Mouse (Mus musculus) hematopoietic stem cell, adult 5-6 weeks (primary cell): ENCODE measurements around the gene Olfr1411. TPM values are rescaled to one million over a fixed set of nuclear protein-coding genes. Genes with fewer than 3 reads are reported as not detected.

Source experiments
- ATAC-seq, 2 experiments: fragments of 125-278 bp in 1 of 2; replicated peaks in 1 of 2; 2 replicates each; pipeline ENCODE4 v1.8.0; 2016 to 2017; ENCODE audit warnings: inconsistent platforms in 2 of 2, mild to moderate bottlenecking in 2 of 2, moderate number of reproducible peaks in 2 of 2, low read depth in 1 of 2, moderate TSS enrichment in 1 of 2; ENCODE audit not compliant: low FRiP score in 2 of 2, poor library complexity in 2 of 2, severe bottlenecking in 2 of 2, insufficient read depth in 1 of 2, low TSS enrichment in 1 of 2
- total RNA-seq: library from RNA; stranded (forward); fragments of 172-1452, 232-1000 nt; gene quantifications from 2 replicates; pipeline ENCODE4 v1.2.3, GENCODE M21; 2017

Gene Olfr1411
- total RNA-seq, 1 experiment from 2014 or later: not detected

- no peak for ATAC-seq
Measured at GRCm38 (mm10) chr1:92636015-92636414, 41.8 kb downstream of the Olfr1411 start.

- ATAC-seq: no peak
Measured at GRCm38 (mm10) chr1:92636676-92637075, 42.5 kb downstream of the Olfr1411 start.

- no peak for ATAC-seq
Measured at GRCm38 (mm10) chr1:92637501-92638172, 43.4 kb downstream of the Olfr1411 start.

- no peak for ATAC-seq
Measured at GRCm38 (mm10) chr1:92638181-92638580, 44.0 kb downstream of the Olfr1411 start.

GRCm38 (mm10) chr1:92638736-92639135 lies 44.5 kb downstream of the Olfr1411 start:
- ATAC-seq: no peak

- peak in 1 of 2 experiments; percentile 14; a peak in 1 of 4 replicates for ATAC-seq
Measured at GRCm38 (mm10) chr1:92640393-92640792, 46.2 kb downstream of the Olfr1411 start.

- peak; percentile 82 to 88 for ATAC-seq
Measured at GRCm38 (mm10) chr1:92641514-92642272, 47.5 kb downstream of the Olfr1411 start, which contains the start of gene Cops9. Gene Cops9, minus strand, starts transcription at chr1:92641985.

- ATAC-seq: no peak
Measured at GRCm38 (mm10) chr1:92643691-92644090, 49.5 kb downstream of the Olfr1411 start.

GRCm38 (mm10) chr1:92644916-92645315 lies 50.7 kb downstream of the Olfr1411 start:
- ATAC-seq: no peak

- ATAC-seq: no peak
Measured at GRCm38 (mm10) chr1:92646111-92646510, 51.9 kb downstream of the Olfr1411 start.

GRCm38 (mm10) chr1:92646601-92647000 lies 52.4 kb downstream of the Olfr1411 start:
- no peak for ATAC-seq

GRCm38 (mm10) chr1:92647026-92647425 lies 52.8 kb downstream of the Olfr1411 start:
- no peak for ATAC-seq

Other genes starting within 250 kb of the Olfr1411 start
- gene Ndufa10, start 120.6 kb upstream of the Olfr1411 start, total RNA-seq: 84.7 and 94.9 TPM in 2 replicates
- not detected in 2 replicates for gene Olfr1416, start 109.3 kb upstream of the Olfr1411 start, total RNA-seq
- gene Olfr1415, start 98.3 kb upstream of the Olfr1411 start, total RNA-seq: not detected in 2 replicates
- gene Olfr1414, start 75.8 kb upstream of the Olfr1411 start, total RNA-seq: not detected in 2 replicates
- gene Olfr1413, start 23.1 kb upstream of the Olfr1411 start, total RNA-seq: not detected in 2 replicates
- gene Olfr1412, start 8.6 kb upstream of the Olfr1411 start, total RNA-seq: not detected in 2 replicates
- gene Olfr1410, start 11.4 kb downstream of the Olfr1411 start, total RNA-seq: not detected in 2 replicates
- not detected in 2 replicates for gene Olfr12, start 23.4 kb downstream of the Olfr1411 start, total RNA-seq
- gene Cops9, start 47.6 kb downstream of the Olfr1411 start, total RNA-seq: 99.2 and 139 TPM in 2 replicates
- gene Otos, start 54.4 kb downstream of the Olfr1411 start, total RNA-seq: 17.1 and 21.5 TPM in 2 replicates
- 1.9 and 11.2 TPM in 2 replicates for gene Gpc1, start 237.2 kb downstream of the Olfr1411 start, total RNA-seq